Mouse (Mus musculus) forebrain, embryonic 13.5 days (tissue): Measurements from ENCODE around the gene Atp8a2. TPM values are rescaled to one million over a fixed set of nuclear protein-coding genes. Genes with fewer than 3 reads are reported as not detected.
"Not testable (repeated sequence)": the region's sequence is repeated elsewhere in the genome, so short reads cannot be mapped to it uniquely, and the experiment has no call there.

Source experiments
- ATAC-seq: fragments of 200-750 bp; cut with Nextera tagmentation; 2 replicates; pipeline ENCODE4 v1.8.0; 2017
- H3K27ac ChIP-seq: fragments of 300-500 bp; sonication (generic); 2 replicates; pipeline ENCODE4 v1.5.1; 2015; ENCODE audit warnings: inconsistent platforms, mild to moderate bottlenecking, moderate library complexity
- H3K27me3 ChIP-seq: fragments of 300-500 bp; sonication (generic); 2 replicates; pipeline ENCODE4 v1.6.1; 2015; ENCODE audit warnings: mild to moderate bottlenecking, inconsistent platforms
- H3K36me3 ChIP-seq: fragments of 300-500 bp; sonication (generic); 2 replicates; pipeline ENCODE4 v1.6.1; 2015; ENCODE audit warnings: mild to moderate bottlenecking, inconsistent platforms; ENCODE audit not compliant: poor library complexity, severe bottlenecking
- H3K4me1 ChIP-seq: fragments of 300-500 bp; sonication (generic); 2 replicates; pipeline ENCODE4 v1.6.1; 2015; ENCODE audit warnings: inconsistent platforms
- H3K4me2 ChIP-seq: fragments of 300-500 bp; sonication (generic); 2 replicates; pipeline ENCODE4 v1.6.1; 2015; ENCODE audit warnings: inconsistent platforms, mild to moderate bottlenecking, moderate library complexity
- H3K4me3 ChIP-seq: fragments of 300-500 bp; sonication (generic); 2 replicates; pipeline ENCODE4 v1.5.1; 2015; ENCODE audit warnings: mild to moderate bottlenecking, inconsistent platforms
- H3K9ac ChIP-seq: fragments of 300-500 bp; sonication (generic); 2 replicates; pipeline ENCODE4 v1.6.1; 2015; ENCODE audit warnings: mild to moderate bottlenecking, inconsistent platforms
- H3K9me3 ChIP-seq: fragments of 300-500 bp; sonication (generic); replicated peaks from 2 replicates; pipeline ENCODE4 v1.6.1; 2016; ENCODE audit warnings: inconsistent platforms
- WGBS: fragments of 180-500 bp; shearing (Covaris S2); methylation state at CpG from one replicate; pipeline ENCODE4 v1.1.7; 2015; 5-methylcytosine and 5-hydroxymethylcytosine counted together
- polyA plus RNA-seq: library from polyadenylated mRNA; unstranded; fragments of >200 nt; fragmentation: Nextera tagmentation; extraction: Ambion mirVana; gene quantifications from 2 replicates; pipeline ENCODE4 v1.2.1, GENCODE M21; 2015

The Atp8a2 gene
- polyA plus RNA-seq, 1 experiment from 2014 or later, result 16.9 TPM

DNA sequence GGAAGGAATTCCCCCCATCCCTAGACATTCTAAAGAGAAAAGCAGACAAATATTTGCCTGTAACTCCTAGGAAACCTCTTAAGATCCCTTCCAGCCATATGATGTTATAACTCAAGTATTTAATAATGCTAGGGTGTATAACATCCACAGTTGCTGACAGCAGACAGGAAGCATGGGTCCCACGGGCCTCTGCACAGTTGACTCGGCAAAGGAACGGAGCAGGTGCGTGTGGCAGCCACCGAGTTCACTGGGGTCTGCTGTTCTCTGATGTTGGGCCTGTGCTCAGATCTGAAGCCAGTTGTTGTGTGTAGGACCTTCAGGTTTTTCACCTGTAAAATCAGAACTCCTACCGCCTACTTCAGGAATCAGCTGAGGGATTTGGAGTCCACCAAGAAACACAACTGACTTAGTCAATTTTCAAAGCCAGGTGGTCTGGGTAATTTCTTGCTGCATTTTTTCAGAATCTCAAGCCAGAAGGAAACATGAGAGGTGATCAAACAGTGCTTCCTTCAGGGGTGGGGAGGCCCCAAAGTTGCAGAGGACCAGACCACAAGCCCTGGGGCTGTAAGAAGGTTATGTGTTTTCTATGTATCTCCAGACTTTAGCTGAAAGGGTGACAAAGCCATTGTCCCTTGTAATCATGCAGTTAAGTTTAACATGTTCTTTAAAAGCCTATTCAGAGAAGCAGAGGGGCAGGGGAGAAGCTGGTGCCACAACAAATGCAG lies 338.3 kb downstream of the Atp8a2 start:
- no peaks in the 10 kb centered on the region for H3K27me3 ChIP-seq
- H3K4me1 ChIP-seq, result no peaks in the 10 kb centered on the region
- H3K9me3 ChIP-seq, result no peaks in the 10 kb centered on the region
- ATAC-seq, result no peak
- H3K27ac ChIP-seq, result no peak overlapping the region
- WGBS, result 93% methylated on average over 6 of the region's 6 CpGs
- no peak overlapping the region for H3K4me2 ChIP-seq
- no peak overlapping the region for H3K4me3 ChIP-seq
- H3K9ac ChIP-seq, result no peak overlapping the region
- no peaks in the 10 kb centered on the region for H3K36me3 ChIP-seq

DNA sequence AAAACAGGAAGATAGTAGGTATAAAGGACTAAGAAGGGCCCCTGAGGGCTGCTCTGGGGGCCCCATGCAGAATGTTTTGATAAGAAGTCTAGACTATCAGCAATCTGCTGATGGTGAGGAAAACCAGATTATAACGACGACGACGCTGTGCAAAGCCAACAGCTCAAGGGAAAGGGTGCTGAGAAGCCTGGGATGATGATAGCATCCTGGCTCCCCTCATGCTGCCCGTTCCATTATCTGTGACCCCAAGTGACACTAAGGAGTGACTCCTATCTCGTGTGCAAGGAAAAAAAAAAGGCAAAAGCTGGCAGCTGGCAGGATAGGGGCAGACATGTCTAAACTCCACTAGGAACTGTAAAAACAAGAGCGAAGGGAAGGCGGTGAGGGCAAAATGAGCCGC lies 343.8 kb downstream of the Atp8a2 start:
- H3K27ac ChIP-seq, result no peak overlapping the region
- no peak overlapping the region for H3K9ac ChIP-seq
- WGBS, result 65% methylated on average over 9 of the region's 9 CpGs
- no peak overlapping the region for H3K4me2 ChIP-seq
- no peak for ATAC-seq
- no peaks in the 10 kb centered on the region for H3K4me1 ChIP-seq
- no peaks in the 10 kb centered on the region for H3K36me3 ChIP-seq
- H3K27me3 ChIP-seq, result no peaks in the 10 kb centered on the region
- H3K4me3 ChIP-seq, result no peak overlapping the region
- H3K9me3 ChIP-seq, result no peaks in the 10 kb centered on the region

DNA sequence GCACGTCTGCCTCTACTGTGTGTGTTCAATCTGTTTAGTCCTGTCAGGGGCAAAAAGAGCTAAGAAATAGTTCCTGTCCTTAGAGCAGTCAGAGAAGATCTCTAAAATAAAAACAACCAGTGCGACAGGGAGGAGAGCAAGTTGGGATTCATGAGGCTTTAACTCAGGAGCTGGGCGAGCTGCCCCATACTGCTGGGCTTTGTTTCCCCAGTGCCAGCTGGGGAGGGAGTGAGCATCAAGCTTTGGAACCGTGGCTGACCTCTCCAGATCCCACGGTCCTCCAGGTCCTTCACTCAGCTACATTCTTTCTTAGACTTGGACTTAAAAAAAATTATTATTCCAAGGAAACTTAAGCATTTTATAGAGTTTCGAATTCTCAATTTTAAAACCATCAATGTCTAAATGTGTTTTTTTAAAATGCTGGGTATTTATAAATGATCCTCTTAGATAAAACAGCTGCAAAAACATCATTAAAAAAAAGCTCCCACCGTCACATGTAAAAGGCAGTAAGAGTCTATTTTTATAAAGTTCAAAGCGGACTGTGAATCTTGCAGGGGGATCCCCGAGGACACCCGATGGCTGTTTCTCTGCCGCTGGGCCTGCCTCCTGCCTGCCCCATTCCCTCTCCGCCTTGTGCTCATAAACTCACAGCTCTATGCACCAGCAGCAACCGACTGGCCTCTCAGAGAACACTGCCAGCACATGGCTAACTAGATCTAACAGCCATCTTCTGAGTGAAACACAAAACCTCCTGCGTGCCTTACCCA lies 350.2 kb downstream of the Atp8a2 start:
- H3K9ac ChIP-seq, result no peak overlapping the region
- H3K4me3 ChIP-seq, result no peak overlapping the region
- no peaks in the 10 kb centered on the region for H3K36me3 ChIP-seq
- no peak for ATAC-seq
- WGBS, result 31% methylated on average over 14 of the region's 14 CpGs
- H3K27ac ChIP-seq, result no peak overlapping the region
- no peaks in the 10 kb centered on the region for H3K27me3 ChIP-seq
- peaks cover 4% of the 10 kb centered on the region; the same call in 1 of the 2 replicates for H3K4me1 ChIP-seq
- no peaks in the 10 kb centered on the region for H3K9me3 ChIP-seq
- no peak overlapping the region for H3K4me2 ChIP-seq

DNA sequence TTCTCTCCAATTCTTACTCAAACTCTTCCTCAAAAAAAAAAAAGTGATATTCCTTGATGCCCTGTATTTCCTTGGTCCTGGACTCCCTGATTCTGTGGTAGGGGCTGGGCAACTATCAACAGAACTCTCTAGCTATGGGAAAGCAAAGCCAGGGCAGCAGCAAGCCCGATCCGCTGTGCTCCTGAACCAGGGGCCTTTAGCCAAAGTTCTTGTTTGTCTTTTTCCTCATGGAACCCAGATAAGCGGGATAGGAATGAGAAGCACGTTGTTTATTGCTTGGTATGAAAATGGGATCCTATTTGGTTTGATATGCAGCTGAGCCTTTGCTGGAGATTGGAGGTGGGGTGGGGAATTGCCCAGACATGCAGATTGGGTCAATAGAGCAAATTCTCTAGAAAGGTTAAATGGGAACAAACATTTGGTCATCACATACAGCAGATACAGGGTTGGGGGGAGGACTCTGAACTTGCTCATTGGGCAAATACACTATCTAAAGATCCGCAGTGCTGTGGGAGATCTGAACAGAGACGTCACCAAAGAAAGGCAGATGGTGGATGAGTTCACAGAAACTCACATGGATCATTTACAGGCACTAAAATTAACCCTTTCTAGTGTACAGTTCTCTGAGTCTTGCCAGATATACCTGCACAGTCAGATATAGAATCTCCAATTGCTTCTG lies 353.6 kb downstream of the Atp8a2 start:
- Histone ChIP-seq H3K4me1 (peaks cover 4% of the 10 kb centered on the region; the same call in 1 of the 2 replicates), H3K27ac (no peak overlapping the region), H3K4me2 (no peak overlapping the region), H3K9ac (no peak overlapping the region), H3K4me3 (no peak overlapping the region), H3K36me3 (no peaks in the 10 kb centered on the region), H3K9me3 (no peaks in the 10 kb centered on the region), H3K27me3 (no peaks in the 10 kb centered on the region)
- ATAC-seq, result no peak
- WGBS, result 88% methylated on average over 6 of the region's 6 CpGs

DNA sequence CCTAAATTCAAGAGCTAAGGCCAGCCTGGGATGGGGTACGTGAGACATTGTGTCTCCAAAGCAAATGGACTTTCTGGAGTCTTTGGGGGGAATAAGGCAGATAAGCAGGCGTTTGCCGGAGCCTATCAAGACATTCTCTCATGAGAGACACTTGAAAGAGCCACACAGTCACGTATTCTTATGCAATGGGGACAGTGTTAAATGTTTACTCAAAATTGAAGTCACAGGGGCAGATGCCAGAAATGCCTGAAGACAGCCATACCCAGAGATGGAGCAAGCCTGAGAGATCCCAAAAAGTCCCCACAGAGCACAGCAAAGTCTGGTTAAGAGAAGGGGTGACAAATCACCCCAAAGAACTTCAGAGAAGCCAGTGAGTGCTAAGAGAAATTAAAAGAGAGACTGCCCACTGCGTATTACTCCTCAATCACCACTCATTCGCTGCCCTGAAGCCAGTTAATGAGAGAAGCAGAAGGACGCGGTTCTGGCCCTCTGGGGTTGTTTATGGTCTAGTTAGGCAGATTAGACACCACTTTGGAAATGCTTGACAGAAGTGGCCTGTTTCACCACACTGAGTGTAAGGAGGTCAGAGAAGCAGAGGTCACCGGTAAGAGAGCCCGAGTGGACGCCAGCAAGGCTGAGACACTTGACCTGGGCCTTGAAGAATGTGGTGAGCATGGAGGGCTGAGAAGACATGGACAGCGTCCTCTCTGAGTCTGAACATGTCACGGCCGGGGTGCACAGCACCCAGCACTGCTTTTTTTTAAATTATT lies 356.8 kb downstream of the Atp8a2 start:
- H3K4me3 ChIP-seq, result no peak overlapping the region
- no peaks in the 10 kb centered on the region for H3K9me3 ChIP-seq
- H3K4me1 ChIP-seq, result 0 out of 2 replicates have a peak, but pooled peaks cover 5% of the 10 kb centered on the region
- no peaks in the 10 kb centered on the region for H3K27me3 ChIP-seq
- H3K36me3 ChIP-seq, result no peaks in the 10 kb centered on the region
- no peak overlapping the region for H3K27ac ChIP-seq
- no peak for ATAC-seq
- no peak overlapping the region for H3K4me2 ChIP-seq
- 90% methylated on average over 14 of the region's 14 CpGs for WGBS
- no peak overlapping the region for H3K9ac ChIP-seq

DNA sequence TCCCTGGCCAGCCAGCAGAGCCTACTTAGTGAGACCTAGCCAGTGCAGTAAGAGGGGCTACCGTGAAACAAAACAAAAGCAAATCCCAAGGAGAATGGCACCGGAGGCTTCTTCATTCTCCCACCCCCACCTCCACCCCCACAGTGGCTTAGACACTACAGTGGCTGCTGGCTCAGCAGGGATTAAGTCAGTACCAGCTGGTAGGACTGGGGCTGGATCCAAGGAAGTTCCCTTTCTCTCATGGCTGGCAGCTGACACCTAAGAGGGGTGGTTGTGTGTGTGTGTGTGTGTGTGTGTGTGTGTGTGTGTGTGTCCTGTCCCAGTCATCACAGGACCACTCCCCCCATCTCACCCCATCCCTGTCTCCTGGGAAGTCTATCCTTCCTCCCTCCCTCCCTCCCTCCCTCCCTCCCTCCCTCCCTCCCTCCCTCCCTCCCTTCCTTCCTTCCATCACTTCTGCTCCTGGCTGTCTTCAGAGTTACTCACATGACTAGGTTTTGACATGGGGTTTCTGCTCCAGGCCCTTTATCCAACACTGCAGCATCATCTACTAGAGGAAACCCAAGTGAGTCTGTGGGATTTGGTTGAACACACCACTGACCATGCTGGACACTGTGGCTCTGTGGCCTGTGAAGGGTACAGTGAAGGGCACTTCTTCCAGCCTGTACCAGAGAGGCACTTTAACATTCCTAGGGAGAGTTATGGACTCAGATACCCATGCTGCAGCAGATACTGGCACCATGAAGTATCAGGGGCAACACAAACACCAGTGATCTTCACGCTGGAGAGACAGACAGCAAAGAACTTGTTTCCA lies 358.3 kb downstream of the Atp8a2 start:
- H3K9me3 ChIP-seq, H3K4me2 ChIP-seq, H3K27me3 ChIP-seq, H3K4me1 ChIP-seq, H3K9ac ChIP-seq, H3K36me3 ChIP-seq, H3K4me3 ChIP-seq: not testable (repeated sequence)
- peak; percentile 90 for ATAC-seq
- 77% methylated on average over 1 of the region's 3 CpGs for WGBS
- H3K27ac ChIP-seq, result peak overlapping the region; percentile 54; the same call in 1 of the 2 replicates

DNA sequence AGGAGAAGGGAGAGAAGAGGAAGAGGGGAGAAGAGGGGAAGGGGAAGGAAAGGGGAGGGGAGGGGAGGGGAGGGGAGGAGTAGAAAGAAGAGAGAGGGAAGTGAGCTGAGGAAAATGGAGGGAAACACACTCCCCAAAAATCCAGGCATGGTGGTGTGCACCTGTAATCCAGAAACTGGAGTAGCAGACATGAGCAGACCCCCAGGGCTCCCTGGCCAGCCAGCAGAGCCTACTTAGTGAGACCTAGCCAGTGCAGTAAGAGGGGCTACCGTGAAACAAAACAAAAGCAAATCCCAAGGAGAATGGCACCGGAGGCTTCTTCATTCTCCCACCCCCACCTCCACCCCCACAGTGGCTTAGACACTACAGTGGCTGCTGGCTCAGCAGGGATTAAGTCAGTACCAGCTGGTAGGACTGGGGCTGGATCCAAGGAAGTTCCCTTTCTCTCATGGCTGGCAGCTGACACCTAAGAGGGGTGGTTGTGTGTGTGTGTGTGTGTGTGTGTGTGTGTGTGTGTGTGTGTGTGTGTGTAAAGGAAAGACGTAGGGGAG lies 359.2 kb downstream of the Atp8a2 start:
- H3K4me3 ChIP-seq, H3K36me3 ChIP-seq, H3K9ac ChIP-seq, H3K9me3 ChIP-seq, H3K27me3 ChIP-seq, H3K4me1 ChIP-seq, H3K4me2 ChIP-seq, H3K27ac ChIP-seq: not testable (repeated sequence)
- WGBS, result no CpG with 5 or more reads among the region's 3 CpGs
- peak; percentile 90 for ATAC-seq

DNA sequence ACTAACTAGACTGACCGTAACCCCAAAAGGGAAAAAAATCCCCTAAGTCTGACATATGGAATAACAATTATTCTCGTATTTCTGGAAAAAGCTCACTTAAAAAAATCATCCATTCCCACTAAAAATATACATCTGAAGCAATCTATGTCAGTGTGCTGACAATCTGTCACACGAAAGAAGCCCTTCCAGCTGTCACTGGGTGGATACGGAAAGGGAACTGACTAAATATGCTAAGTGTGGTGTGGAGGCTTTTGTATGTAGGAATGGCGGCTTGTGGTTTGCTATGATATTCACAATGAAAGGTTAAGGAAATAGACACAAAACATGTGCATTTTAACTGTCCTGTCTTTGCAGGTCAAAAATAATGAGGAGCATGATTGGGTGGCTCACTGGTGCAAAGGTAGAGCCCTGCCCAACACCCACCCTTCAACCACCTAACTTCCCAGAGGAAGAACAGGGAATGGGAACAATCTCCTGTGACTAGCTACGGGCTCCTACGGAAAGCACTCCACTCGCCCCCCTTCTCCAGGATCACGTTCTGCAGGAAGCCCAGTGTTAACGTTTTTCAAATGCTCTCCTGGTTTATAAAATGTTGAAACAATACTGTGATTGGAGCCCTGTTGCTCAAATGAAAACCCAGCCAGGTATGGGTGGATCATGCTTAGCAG lies 360.0 kb downstream of the Atp8a2 start:
- H3K9me3 ChIP-seq, result no peaks in the 10 kb centered on the region
- no peaks in the 10 kb centered on the region for H3K36me3 ChIP-seq
- H3K4me1 ChIP-seq, result 0 out of 2 replicates have a peak, but pooled peaks cover 5% of the 10 kb centered on the region
- no peak overlapping the region for H3K4me2 ChIP-seq
- WGBS, result 50% methylated on average over 10 of the region's 10 CpGs
- no peak overlapping the region for H3K4me3 ChIP-seq
- H3K9ac ChIP-seq, result no peak overlapping the region
- peak overlapping the region; percentile 72 for H3K27ac ChIP-seq
- ATAC-seq, result 0 out of 2 replicates have a peak, but pooled peaks have one; percentile 52
- no peaks in the 10 kb centered on the region for H3K27me3 ChIP-seq

DNA sequence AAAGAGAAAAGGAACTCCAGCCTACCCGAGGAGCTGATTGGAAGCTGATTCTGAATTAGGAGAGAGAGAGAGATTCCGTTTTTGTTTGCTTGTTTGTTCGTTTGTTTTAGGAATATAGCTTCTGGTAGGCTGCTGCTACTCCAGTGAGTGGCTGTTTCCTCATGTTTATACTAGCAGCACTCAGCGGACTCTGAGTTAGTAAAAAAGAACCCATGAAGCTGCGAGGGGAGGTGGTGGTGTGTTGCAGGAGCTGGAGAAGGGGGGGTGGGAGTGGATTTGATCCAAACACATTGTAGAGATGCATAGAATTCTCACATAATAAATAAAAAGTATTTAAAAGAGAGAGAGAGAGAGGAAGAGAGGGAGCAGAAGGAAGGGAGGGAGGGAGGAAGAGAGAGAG lies 367.4 kb downstream of the Atp8a2 start:
- Histone ChIP-seq H3K27me3 (no peaks in the 10 kb centered on the region), H3K9ac (no peak overlapping the region), H3K9me3 (no peaks in the 10 kb centered on the region), H3K4me2 (no peak overlapping the region), H3K27ac (no peak overlapping the region), H3K4me3 (no peak overlapping the region), H3K4me1 (no peaks in the 10 kb centered on the region), H3K36me3 (no peaks in the 10 kb centered on the region)
- WGBS, result 87% methylated on average over 5 of the region's 5 CpGs
- ATAC-seq, result no peak

DNA sequence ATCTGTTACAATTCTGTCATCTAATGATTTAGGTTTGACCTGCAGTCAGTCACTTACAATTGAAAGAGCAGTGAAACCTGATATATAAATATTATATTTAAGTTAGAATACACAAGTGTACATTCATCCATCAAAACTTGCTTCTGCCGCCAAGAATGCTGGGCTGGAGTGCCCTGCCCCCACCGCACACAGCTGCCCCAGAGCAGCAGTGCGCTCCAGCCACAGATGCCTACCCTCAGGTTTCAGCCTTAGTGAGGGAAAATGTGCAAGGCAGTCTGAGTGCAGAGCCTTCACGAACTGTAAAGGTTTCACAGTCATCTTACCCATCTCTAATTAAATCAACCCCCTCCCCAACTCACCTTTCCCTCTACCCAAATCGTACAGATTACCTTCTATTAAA lies 369.6 kb downstream of the Atp8a2 start:
- Histone ChIP-seq H3K27me3 (0 out of 2 replicates have a peak, but pooled peaks cover 5% of the 10 kb centered on the region), H3K36me3 (no peaks in the 10 kb centered on the region), H3K9me3 (no peaks in the 10 kb centered on the region), H3K27ac (no peak overlapping the region), H3K9ac (no peak overlapping the region), H3K4me3 (no peak overlapping the region), H3K4me1 (no peaks in the 10 kb centered on the region), H3K4me2 (no peak overlapping the region)
- no peak for ATAC-seq
- WGBS, result 71% methylated on average over 5 of the region's 5 CpGs
